Mouse (Mus musculus) large intestine, adult 2 months (tissue): ENCODE results near the gene Coasy. TPM values are rescaled to one million over a fixed set of nuclear protein-coding genes. Genes with fewer than 3 reads are reported as not detected.

Source experiments
- DNase-seq: peaks from one replicate; pipeline ENCODE4 v3.0.0-alpha.2; 2012; ENCODE audit warnings: low read depth, low spot score
- WGBS: fragments of 180-500 bp; shearing (Covaris S2); methylation state at CpG from one replicate; pipeline ENCODE4 v1.1.7; 2018; 5-methylcytosine and 5-hydroxymethylcytosine counted together
- polyA plus RNA-seq: library from polyadenylated mRNA; depleted of rRNA; stranded (reverse); fragments of >200 nt; gene quantifications from 2 replicates; pipeline ENCODE4 v1.2.3, GENCODE M21; 2012; rRNA removed

Gene Coasy
- polyA plus RNA-seq = 38.1 and 46.5 TPM in 2 replicates

- under 1% methylated on average over 51 of the region's 51 CpGs for WGBS
- DNase-seq = no peak
These were observed at the start of gene Coasy for GRCm38 (mm10) chr11:101082208-101083082. Gene Coasy, plus strand, starts transcription at chr11:101082565.

GRCm38 (mm10) chr11:101033856-101034500, 48.4 kb upstream of the Coasy start:
- no peak for DNase-seq
- WGBS = 93% methylated on average over 17 of the region's 17 CpGs

- 92% methylated on average over 8 of the region's 8 CpGs for WGBS
- no peak for DNase-seq
These were observed 47.6 kb upstream of the Coasy start for GRCm38 (mm10) chr11:101034614-101035327.

GRCm38 (mm10) chr11:101035328-101035695, 47.1 kb upstream of the Coasy start:
- 89% methylated on average over 4 of the region's 4 CpGs for WGBS
- no peak for DNase-seq

GRCm38 (mm10) chr11:101037795-101038194, 44.6 kb upstream of the Coasy start:
- 86% methylated on average over 10 of the region's 10 CpGs for WGBS

GRCm38 (mm10) chr11:101045826-101046225, 36.5 kb upstream of the Coasy start:
- DNase-seq = no peak
- 92% methylated on average over 4 of the region's 4 CpGs for WGBS

More at GRCm38 (mm10) chr11:101037795-101038194, 44.6 kb upstream of the Coasy start:
- no peak for DNase-seq

GRCm38 (mm10) chr11:101046440-101046839, 35.9 kb upstream of the Coasy start:
- WGBS = 67% methylated on average over 9 of the region's 9 CpGs
- no peak for DNase-seq

GRCm38 (mm10) chr11:101047502-101047901, 34.9 kb upstream of the Coasy start:
- no peak for DNase-seq
- 80% methylated on average over 3 of the region's 3 CpGs for WGBS

- no peak for DNase-seq
- WGBS = 91% methylated on average over 9 of the region's 9 CpGs
These were observed 32.0 kb upstream of the Coasy start for GRCm38 (mm10) chr11:101050359-101050758.

- DNase-seq = no peak
- WGBS = 96% methylated on average over 6 of the region's 6 CpGs
These were observed 31.3 kb upstream of the Coasy start for GRCm38 (mm10) chr11:101051051-101051493.

GRCm38 (mm10) chr11:101051617-101052016, 30.7 kb upstream of the Coasy start:
- DNase-seq = no peak
- 93% methylated on average over 8 of the region's 8 CpGs for WGBS

- DNase-seq = no peak
- 25% methylated on average over 10 of the region's 10 CpGs for WGBS
These were observed 29.5 kb upstream of the Coasy start for GRCm38 (mm10) chr11:101052751-101053473.

- no peak for DNase-seq
- 95% methylated on average over 1 of the region's 1 CpGs for WGBS
These were observed 28.4 kb upstream of the Coasy start for GRCm38 (mm10) chr11:101053974-101054373.

GRCm38 (mm10) chr11:101055418-101055817, 26.9 kb upstream of the Coasy start:
- 35% methylated on average over 14 of the region's 14 CpGs for WGBS
- DNase-seq = no peak

GRCm38 (mm10) chr11:101056885-101057284, 25.5 kb upstream of the Coasy start:
- DNase-seq = no peak
- 14% methylated on average over 8 of the region's 8 CpGs for WGBS

- DNase-seq = no peak
- 13% methylated on average over 5 of the region's 5 CpGs for WGBS
These were observed 24.5 kb upstream of the Coasy start for GRCm38 (mm10) chr11:101057860-101058259.

- WGBS = 36% methylated on average over 5 of the region's 5 CpGs
- no peak for DNase-seq
These were observed 23.6 kb upstream of the Coasy start for GRCm38 (mm10) chr11:101058726-101059125.

GRCm38 (mm10) chr11:101059473-101059872, 22.9 kb upstream of the Coasy start:
- WGBS = 82% methylated on average over 10 of the region's 10 CpGs
- DNase-seq = no peak

- no peak for DNase-seq
- 35% methylated on average over 8 of the region's 8 CpGs for WGBS
These were observed 22.2 kb upstream of the Coasy start for GRCm38 (mm10) chr11:101060126-101060525.

GRCm38 (mm10) chr11:101061049-101061448, 21.3 kb upstream of the Coasy start:
- DNase-seq = no peak
- 91% methylated on average over 5 of the region's 5 CpGs for WGBS
